Mouse (Mus musculus) cerebellum, postnatal 4 days (tissue): ENCODE measurements around the gene Cpn1.
"Not testable (repeated sequence)": the region's sequence is repeated elsewhere in the genome, so short reads cannot be mapped to it uniquely, and the experiment has no call there.

ENCODE experiments used
- DNase-seq, 2 experiments: peaks; one replicate each; pipeline ENCODE4 v3.0.0; 2022; ENCODE audit warnings: low spot score in 2 of 2, mixed read lengths in 1 of 2

The Cpn1 gene

DNA sequence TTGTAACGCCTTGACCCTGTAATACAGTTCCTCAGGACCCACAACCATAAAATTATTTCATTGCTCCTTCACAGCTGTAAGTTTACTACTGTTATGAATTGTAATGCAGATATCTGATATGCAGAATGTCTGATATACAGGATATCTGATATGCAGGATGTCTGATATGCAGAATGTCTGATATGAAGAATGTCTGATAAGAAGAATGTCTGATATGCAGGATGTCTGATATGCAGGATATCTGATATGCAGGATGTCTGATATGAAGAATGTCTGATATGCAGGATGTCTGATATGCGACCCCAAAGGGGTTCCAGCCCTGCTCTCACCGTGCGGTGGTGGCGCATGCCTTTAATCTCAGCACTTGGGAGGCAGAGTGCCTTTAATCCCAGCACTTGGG, 4.4 kb downstream of the Cpn1 start:
- DNase-seq: no peak

- DNase-seq: no peak
Measured at GRCm38 (mm10) chr19:43980711-43981110, 5.6 kb downstream of the Cpn1 start.

DNA sequence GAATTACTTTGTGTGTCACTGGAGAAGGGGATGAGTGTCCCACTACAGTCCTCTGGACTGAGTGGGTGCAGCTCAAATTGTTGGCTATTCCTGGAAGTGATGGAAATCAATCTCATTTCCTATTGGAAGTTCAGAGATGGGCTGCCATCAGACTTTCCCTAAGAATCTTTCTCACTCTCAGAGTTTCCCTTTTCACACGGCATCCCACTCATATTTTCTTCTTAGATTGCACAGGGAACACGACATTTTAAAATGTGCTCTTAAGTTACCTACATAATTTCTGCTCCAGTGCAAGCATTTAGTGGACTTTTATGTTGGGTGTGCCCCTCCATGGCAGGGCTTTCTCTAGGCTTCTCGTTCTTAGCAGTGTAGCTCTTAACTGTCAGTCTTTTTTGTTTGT, 8.6 kb downstream of the Cpn1 start:
- no peak for DNase-seq

DNA sequence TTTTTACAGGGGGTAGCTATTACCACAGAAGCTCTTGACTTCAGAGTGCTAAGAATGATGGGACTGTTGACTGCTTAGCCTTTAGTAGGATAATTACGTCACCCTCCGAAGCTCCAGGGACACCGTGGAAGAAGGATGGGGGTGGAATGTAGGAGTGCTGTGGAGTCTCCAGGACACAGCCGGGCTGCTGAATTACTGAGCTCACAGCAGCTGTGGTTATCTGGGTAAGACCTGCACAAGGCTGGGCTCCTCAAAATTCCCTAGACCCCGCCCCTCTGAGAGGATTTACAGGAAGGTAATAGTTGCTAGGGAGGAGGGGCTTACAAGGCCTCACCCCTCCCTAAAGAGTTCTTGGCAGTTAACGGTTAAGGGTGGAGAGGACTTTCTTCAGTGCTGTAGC, 9.7 kb downstream of the Cpn1 start:
- no peak for DNase-seq

GRCm38 (mm10) chr19:43974221-43974620, 12.1 kb downstream of the Cpn1 start:
- no peak for DNase-seq

GRCm38 (mm10) chr19:43973711-43974110, 12.6 kb downstream of the Cpn1 start:
- no peak for DNase-seq

DNA sequence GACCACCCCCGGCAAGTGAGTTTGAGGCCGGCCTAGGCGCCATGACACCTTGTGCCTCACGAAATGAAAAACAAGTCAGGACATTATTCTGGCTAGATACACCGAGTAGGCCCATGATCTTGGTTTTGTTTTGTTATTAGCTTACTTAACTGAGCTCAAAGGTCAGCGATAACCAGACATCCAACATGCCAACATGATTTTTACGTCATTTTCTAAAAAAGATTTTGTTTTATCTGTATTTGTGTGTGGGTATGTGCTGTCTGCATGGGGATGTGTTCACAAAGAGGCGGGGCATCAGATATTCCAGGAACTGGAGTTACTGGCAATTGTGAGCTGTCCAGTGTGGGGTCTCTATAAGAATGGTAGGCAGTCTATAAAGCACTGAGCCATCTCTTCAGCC, 14.2 kb downstream of the Cpn1 start:
- DNase-seq: no peak

- DNase-seq: no peak
Measured at GRCm38 (mm10) chr19:43968436-43969026, 17.8 kb downstream of the Cpn1 start.

GRCm38 (mm10) chr19:43966481-43966880, 19.9 kb downstream of the Cpn1 start:
- DNase-seq: no peak

GRCm38 (mm10) chr19:43965496-43966085, 20.8 kb downstream of the Cpn1 start:
- no peak for DNase-seq

DNA sequence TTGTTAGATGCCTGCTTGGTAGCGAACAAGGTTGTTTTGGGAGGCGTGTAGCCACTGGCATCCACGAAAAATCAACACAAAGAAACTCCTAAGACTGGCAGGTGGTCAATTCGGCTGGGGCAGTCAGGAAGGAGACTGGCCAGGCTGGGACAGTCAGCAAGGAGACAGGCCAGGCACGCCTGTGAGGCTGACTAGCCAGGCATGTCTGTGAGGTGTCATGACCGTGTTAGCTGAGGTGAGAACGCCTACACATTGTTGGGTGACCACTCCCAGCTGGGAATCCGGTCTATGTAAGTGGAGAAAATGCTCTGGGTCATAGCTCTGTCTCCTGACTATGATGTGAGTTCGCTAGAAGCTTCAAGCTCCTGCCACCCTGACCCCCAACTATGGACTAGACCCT, 23.6 kb downstream of the Cpn1 start:
- DNase-seq: no peak

- DNase-seq: no peak
Measured at GRCm38 (mm10) chr19:43961185-43961584, 25.2 kb downstream of the Cpn1 start.

DNA sequence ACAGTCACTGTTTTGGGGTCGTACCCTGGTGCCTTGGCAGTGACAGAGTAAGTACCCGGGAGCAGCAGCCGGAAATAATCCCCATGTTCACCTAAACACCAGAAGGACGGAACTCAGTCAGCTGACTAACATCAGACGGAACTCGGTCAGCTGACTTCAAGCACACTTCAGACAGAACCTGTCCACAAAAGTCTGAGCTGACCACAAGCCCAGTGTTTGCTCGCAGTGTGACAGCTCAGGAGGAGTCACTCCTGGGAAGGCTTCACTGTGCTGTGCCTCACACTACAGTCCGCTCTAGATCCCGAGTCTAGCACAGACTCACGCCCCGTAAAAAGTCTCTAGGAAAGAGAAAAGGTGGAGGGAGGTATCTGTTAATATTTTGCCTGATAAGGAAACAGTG, 26.3 kb downstream of the Cpn1 start:
- no peak for DNase-seq

DNA sequence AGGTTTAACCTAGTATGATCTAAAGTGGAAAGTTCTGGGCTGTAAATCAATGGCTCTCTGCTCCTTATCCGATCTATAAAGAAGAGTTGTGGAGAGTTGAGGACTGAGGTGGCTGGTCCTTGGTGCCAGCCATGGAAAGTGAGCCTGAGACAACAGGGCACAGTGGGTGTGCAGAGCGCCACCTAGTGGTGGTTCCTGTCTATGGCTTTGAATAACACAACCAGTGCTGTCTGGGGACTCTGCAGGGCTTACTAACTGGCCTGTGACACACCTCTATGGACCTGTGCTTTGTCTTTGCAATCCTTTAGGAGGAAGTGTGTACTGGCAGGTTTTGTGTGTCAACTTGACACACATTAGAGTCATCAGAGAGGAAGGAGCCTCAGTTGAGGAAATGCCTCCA, 27.2 kb downstream of the Cpn1 start:
- peak; percentile 50 to 66 for DNase-seq

- no peak for DNase-seq
Measured at GRCm38 (mm10) chr19:43957881-43958280, 28.5 kb downstream of the Cpn1 start.

DNA sequence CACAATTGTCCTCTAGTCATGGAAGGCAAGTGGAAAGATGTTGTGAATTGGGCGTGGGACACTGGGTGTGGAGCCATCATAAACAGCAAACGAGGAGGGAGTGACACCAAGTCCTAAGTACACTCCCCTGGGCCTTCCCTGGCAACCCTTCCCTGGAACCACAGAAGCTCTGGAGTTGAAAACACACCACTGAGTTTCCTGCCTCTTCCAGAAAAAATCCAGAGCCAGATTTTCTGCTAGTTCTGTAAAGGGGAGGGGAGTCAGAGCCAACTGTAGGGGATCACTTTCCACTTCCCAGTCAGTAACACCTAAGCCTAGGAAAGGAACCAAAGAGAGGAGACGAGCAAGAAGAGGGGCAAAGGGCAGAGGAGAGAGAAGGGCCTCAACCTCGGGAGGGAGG, 29.0 kb downstream of the Cpn1 start:
- no peak for DNase-seq

DNA sequence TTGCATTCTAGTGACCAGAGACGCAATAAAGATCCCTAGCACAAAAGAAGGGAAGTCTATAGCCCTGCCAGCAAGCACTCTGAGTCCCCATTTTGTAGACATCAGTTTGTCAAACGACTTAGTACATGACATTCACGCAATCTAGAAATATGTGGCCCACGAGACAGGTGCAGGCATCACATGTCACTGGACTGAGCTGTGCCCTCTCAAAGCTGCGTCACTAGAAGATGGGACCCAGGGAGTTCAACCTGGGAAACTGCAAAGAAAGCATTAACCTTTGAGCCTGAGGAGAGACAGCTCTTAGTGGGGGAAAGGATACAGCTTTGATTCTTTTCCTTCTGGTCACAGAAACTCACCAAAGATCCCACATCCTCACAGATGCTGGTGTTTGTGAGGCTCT, 31.1 kb downstream of the Cpn1 start:
- no peak for DNase-seq

DNA sequence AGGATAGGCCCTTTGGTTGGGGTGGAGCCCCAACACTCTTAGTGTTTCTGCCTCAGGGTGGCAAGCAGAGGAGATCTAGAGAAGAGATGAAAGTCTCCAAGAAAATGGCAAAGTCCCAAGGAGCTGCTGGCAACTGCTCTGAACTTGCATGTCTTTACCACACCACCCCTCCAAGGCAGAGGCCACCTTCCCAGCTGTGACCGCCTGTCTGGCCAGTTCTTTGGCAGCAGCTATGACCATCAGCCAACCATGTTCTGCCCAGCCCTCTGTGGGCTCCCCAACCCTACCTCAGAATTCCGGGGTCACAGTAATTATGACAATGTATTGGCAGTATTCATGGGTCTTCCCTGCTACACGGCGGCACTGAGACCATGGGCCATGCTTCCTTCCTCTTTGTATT, 31.5 kb downstream of the Cpn1 start:
- DNase-seq: no peak

DNA sequence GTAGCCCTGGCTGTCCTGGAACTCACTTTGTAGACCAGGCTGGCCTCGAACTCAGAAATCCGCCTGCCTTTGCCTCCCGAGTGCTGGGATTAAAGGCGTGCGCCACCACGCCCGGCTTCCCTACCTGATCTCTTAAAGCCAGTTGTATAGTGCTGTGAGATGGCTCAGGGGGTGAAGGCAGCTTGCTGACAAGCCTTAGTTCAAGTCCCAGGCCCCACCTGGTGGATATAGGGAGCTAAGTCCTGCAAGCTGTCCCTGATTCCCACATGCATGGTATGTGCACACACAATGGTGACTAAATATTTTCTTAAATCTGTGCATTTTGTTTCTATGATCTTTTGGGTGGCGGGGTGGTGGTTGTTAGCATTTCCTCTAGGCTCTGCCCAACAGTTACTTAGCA, 33.4 kb downstream of the Cpn1 start:
- not testable (repeated sequence) for DNase-seq

DNA sequence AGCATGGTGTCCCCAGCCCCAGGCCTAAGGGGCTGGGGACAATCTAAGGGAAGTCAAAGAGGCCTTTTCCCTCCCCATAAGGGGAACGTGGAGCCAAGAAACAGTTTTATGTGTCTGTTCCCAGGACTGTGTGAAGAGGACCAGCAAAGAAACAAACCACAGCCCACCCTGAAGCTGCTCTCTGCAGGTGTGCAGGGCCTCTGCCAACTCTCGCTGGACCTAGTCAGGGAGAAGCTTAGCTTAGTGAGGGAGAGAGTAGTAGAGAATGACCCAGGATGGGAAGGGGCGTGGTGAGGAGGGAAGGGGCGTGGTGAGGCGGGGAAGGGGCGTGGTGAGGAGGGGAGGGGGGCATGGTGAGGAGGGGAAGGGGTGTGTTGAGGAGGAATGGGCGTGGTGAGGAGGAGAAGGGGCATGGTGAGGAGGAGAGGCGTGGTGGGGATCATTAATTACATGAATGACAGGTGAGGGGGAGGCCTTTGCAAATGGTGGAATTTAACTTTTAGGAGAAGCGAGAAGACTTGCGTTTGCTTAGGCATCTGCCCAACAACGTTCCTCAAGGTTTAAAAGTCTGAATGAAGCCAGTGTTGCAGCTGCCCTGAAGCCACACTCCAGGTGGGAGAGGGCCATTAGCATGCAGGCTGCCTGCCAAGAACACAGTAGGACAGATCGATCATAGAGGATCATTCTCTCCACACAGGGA, 37.1 kb downstream of the Cpn1 start:
- no peak for DNase-seq

DNA sequence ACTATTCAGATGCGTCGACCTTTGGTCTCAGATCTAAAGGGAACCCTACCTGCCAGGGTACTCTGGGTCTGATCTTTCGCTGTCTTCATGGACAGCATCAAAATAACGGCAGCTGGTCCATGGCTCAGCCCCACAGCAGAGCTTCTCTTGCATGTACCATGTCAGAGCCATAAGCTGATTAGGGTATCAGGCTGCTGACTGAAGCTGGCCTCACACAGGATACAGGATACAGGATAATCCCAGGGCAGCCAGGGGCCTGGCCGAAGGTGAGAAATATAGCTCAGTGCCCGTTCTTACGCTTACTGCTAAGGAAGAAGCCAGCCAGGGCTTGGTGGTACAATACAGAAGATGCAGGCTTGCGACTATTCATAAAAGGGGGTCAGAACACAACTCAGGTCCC, 41.8 kb downstream of the Cpn1 start:
- DNase-seq: no peak

GRCm38 (mm10) chr19:43943076-43943475, 43.3 kb downstream of the Cpn1 start:
- DNase-seq: no peak
